Mouse (Mus musculus): ENCODE results near the gene T2.

The T2 gene

GRCm38 (mm10) chr17:8420739-8421138 is 64.9 kb downstream of the T2 start:
- no peak for DNase-seq

DNA sequence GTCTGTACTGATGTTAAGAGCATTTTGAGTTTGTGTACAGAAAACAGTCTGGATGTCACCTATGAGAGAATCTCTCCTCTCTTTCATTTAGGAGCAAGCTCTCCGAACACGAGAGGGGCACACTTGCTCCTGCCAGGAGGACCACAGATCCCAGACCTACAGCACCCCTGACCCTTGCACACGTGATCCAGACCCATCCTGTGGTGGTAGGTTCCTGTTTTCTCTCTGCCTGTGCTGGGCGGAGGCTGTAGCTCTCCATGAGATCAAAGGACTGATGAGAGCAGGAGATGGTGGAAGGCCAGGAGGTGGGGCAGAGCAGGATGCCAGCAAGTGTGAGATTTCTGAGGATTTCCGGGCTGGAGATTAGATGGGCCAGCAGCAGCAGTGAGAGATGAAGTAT is 65.7 kb downstream of the T2 start:
- no peak for DNase-seq

GRCm38 (mm10) chr17:8423283-8423682 is 67.5 kb downstream of the T2 start:
- peak; percentile 5 for DNase-seq

DNA sequence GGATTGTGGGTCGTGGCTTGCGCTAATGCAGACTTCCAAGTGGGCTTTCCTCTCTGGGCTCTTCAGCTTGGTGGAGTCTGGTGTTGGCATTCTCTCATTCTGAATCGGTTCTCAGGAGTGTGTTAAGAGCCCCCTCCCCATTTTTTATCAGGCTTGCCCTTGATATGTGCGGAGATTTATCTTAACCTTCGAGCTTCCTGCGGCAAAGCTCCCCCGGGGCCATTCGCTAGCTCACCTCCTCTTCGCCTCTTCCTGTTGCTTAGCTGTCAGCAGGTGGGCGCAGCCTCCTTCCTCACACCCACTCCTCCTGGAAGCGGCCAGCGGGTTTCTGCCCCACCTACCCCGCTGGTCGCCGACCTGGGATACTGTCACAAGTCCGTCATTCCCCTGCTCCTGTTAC is 73.6 kb downstream of the T2 start:
- DNase-seq, result no peak

- DNase-seq, result no peak
Measured at GRCm38 (mm10) chr17:8429896-8430295, 74.1 kb downstream of the T2 start.

GRCm38 (mm10) chr17:8432179-8432800 is 76.5 kb downstream of the T2 start:
- DNase-seq, result no peak

DNA sequence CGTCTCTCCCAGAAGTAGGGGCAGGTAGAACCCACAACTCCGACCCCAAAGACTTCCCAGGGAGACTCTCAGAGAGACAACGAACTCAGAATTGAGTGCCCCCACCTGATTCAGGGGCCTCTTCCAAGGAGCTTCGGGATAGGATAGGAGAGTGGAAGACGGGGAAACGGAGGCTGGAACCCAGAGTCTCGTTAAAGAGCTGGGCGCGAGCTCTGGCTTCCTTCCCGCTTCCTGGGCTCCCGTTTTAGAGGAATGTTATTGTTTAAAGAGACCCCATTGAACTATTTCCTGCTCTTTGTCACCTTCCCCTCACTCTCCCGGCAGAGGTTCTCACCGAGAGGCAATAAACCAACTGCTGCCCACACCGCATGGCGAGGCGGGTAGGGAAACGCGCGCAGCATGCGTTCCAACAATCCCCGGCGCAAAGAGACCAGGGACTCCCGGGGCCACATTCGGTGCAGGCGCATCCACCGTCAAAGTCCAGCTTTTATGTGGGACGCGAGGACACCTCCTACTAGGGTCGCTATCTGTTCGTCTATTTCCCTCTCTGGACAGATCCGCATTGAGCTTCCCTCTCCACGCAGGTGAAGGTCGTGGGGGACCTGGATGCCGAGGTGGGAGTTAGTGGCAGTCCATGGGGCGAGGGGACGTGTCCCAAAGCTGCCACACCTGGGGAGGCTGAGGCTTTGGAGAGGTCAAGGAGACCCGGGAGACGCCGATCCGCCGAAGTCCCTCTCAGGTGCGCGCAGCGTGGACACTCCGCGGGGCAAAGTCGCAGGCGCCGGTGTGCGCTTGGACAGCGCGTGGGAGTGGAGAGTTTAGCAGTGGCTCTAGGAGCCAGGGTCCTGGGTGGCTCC is 77.6 kb downstream of the T2 start:
- DNase-seq, result no peak

DNA sequence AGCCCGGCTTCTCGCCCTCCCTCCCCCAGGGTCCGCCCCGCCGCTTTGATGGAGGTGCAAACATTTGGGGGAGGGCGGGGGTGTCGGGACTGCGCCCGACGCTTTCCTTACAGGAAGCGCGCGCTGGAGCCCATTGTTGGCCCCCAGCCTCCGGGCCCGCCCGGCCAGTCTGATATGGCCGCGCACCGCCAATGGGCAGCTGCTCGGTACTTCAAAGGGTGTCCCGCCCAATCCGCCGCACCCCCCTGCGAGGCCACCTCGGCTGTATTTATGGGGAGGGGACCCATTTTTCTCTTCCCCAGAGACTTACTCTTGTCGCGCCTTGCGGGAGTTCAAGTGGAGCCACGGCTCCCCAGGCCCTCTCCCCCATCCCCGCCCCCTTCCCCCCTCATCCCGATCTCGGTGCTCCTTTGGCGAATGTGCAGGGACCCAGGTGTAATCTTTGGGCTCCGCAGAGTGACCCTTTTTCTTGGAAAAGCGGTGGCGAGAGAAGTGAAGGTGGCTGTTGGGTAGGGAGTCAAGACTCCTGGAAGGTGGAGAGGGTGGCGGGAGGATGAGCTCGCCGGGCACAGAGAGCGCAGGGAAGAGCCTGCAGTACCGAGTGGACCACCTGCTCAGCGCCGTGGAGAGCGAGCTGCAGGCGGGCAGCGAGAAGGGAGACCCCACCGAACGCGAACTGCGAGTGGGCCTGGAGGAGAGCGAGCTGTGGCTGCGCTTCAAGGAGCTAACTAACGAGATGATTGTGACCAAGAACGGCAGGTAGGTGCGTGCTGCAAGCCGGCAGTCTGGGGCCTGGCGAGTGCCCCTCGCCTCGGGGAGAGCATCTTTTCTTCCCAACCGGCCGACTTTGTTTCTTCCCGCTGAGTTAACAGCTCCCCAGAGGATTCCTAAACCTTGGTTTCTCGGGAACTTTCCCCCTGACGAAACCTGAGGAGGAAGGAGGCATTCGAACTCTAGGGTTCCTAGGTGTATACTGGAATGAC is 78.5 kb downstream of the T2 start, which contains the start of gene T:
Gene T, plus strand, starts transcription at position 446 of the 983 bp plus-strand sequence.
- DNase-seq, result no peak

GRCm38 (mm10) chr17:8436184-8436583 is 80.4 kb downstream of the T2 start:
- DNase-seq, result no peak

DNA sequence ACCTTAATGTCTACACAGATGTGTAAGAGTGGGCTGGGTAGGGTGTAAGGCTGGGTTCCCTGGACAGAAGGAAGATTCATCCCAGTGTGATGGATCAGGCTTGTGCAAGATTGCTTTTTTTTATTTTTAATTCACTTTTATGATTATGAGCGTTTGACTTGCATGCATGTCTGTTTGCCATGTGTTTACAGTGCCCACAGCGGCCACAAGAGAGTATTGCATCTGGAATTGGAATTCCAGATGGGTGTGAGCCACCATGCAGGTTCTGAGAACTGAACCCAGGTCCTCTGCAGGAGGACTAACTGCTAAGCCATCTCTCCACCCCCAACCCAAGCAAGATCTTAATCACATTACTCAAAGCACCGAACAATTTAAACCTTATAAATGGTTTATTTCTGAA is 88.3 kb downstream of the T2 start:
- DNase-seq, result no peak

DNA sequence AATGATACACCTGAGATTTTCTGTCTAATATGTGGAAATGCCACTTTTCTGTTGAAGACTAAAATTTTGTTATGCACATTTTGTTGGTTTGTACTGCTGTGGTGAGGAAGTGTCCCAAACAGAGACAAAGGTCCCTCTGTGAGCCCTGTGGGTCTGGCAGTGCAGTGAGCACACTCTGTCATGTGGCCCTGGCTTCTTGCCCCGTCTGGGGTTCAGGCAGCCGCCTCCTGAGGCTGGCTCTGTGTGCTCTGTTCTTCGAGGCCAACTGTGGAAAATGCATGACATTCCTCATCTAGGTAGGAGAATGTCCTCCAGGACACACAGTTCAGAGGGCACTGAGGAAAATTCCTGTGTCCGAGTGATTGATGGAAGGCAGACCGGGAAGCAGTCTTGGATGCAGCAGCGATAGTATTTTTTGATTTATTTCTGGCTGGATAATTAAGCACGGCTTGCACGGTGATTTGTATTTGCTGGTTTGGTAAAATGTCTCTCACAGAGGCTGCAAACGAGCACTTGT is 91.9 kb downstream of the T2 start:
- DNase-seq, result no peak

DNA sequence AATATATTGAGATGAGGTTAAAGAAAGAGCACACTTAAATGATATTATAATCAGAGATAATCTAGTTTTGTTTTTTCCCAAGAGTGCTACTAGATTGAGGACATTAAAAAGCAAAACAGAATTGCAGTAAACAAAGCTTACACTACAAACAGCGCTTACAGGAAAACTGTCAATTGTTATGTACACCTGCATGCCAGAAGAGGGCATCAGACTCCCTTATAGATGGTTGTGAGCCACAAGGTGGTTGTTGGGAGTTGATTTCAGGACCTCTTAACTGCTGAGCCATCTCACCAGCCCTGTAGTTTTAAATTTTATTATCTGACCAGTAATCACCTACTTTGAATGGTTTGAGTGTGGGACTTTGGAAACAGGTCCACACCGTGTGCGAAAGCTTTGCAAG is 92.5 kb downstream of the T2 start:
- no peak for DNase-seq

DNA sequence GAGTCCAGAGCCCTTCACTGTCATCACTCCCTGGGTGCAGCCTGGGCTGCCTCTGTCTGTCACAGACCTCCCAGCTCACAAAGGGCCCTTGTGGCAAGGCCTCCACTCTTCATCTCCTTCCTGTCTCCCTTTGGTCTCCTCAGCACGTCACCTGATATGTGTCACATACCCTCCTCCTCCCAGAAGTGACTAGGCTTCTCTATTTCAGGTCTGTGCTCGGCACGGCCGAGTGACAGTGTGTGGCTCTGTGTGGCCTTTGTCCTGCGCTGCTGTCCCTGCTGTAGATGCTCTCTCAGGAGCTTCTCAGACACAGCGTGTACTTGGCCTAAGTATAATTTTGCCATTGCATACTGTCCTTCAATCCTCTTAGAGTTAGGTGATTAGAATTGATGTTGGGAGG is 99.4 kb downstream of the T2 start:
- no peak for DNase-seq

DNA sequence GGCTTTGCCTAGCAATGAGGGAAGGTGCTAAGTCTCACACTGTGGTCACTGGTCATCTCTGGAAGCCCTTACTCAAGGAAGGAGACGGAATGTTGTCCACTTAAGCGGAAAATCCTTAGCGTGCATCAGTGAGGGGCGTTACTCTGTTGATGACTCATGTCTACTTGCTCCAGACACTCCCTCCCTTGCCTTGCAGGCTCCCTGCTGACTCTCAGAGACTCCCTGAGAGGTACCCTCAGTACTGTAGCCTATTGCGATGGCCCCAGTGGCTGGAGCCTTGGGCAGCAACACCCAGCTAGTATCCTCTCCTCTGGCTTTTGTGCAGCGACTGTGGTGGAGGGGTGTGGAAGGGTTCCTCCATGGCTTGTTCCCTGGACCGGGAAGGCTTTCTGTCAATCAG is 99.8 kb downstream of the T2 start:
- DNase-seq, result no peak

GRCm38 (mm10) chr17:8456856-8457460 is 101.2 kb downstream of the T2 start:
- DNase-seq, result no peak

GRCm38 (mm10) chr17:8461568-8461967 is 105.8 kb downstream of the T2 start:
- DNase-seq, result no peak

DNA sequence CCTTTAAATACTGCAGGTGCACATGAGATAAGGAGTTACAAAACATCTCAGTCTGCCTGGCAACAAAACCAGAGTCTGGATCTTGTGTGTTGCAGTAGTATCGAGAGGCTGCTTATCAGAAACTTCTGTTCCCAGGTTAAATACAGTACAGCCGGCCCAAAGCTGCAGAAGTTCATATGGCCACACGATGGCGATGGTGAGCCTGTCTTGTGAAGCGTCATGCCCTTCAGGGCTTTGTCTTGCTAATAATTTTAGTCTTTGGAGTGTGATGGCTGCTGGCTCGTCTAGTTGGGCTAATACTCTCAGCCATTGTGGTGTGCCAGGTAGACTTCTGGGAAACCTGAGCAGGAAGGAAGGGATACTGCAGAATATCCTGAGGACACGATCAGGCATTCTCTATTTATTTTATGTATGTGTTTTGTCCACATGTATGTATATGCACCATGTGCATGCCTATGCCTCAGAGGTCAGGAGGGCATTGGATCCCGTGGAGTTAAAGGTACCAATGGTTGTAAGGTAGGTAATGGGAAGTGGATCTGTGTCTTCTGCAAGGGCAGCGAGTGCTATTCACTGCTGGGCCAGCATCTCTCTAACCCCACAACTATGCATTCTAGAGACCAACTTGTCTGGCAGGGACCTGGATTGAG is 107.8 kb downstream of the T2 start:
- peak; percentile 81 for DNase-seq

- no peak for DNase-seq
Measured at GRCm38 (mm10) chr17:8467771-8468170, 112.0 kb downstream of the T2 start.

GRCm38 (mm10) chr17:8468716-8469344 is 113.0 kb downstream of the T2 start:
- DNase-seq, result peak; percentile 92
